Mouse (Mus musculus) WW6 (cell line): Measurements from ENCODE around the gene Pald1.

Source experiments
- DNase-seq: peaks from one replicate; pipeline ENCODE4 v3.0.0-alpha.2; 2013; ENCODE audit warnings: low read depth, low spot score

Pald1 gene

GRCm38 (mm10) chr10:61281115-61281514, 102.2 kb downstream of the Pald1 start:
- no peak for DNase-seq

- no peak for DNase-seq
These were observed 105.2 kb downstream of the Pald1 start for GRCm38 (mm10) chr10:61277918-61278674.

GRCm38 (mm10) chr10:61277051-61277450, 106.3 kb downstream of the Pald1 start:
- no peak for DNase-seq

- DNase-seq, result peak; percentile 36
These were observed 107.6 kb downstream of the Pald1 start for GRCm38 (mm10) chr10:61275669-61276110.

GRCm38 (mm10) chr10:61274532-61274931, 108.8 kb downstream of the Pald1 start:
- DNase-seq, result no peak

- DNase-seq, result no peak
These were observed 109.5 kb downstream of the Pald1 start for GRCm38 (mm10) chr10:61273844-61274215.

- DNase-seq, result no peak
These were observed 110.1 kb downstream of the Pald1 start, which contains the start of gene Adamts14 for GRCm38 (mm10) chr10:61273081-61273843. Gene Adamts14, minus strand, starts transcription at chr10:61273438.

GRCm38 (mm10) chr10:61272631-61273030, 110.7 kb downstream of the Pald1 start:
- DNase-seq, result no peak

GRCm38 (mm10) chr10:61272089-61272626, 111.2 kb downstream of the Pald1 start:
- DNase-seq, result no peak
